Mouse (Mus musculus) cerebellum, adult 2 months (tissue): Measurements from ENCODE around the gene Rarg. TPM values are rescaled to one million over a fixed set of nuclear protein-coding genes. Genes with fewer than 3 reads are reported as not detected.

Source experiments
- DNase-seq, 2 experiments: peaks; one replicate each; pipeline ENCODE4 v3.0.0; 2021
- H3K27ac ChIP-seq: fragments of 200-500 bp; 2 replicates; pipeline ENCODE4 v1.5.1; 2012; ENCODE audit warnings: low read length, control low read depth, inconsistent platforms; ENCODE audit not compliant: insufficient read depth
- H3K27me3 ChIP-seq: fragments of 200-500 bp; 2 replicates; pipeline ENCODE4 v1.6.1; 2012; ENCODE audit warnings: inconsistent platforms, mild to moderate bottlenecking, low read length, moderate library complexity; ENCODE audit not compliant: control insufficient read depth, insufficient read depth
- H3K4me1 ChIP-seq: fragments of 200-500 bp; 2 replicates; pipeline ENCODE4 v1.6.1; 2011; ENCODE audit warnings: low read length; ENCODE audit not compliant: control insufficient read depth, insufficient read depth
- H3K4me3 ChIP-seq: fragments of 200-500 bp; replicated peaks from 2 replicates; pipeline ENCODE3; 2011; ENCODE audit warnings: mild to moderate bottlenecking, low read depth, low read length, control low read depth; ENCODE audit not compliant: insufficient read depth
- CTCF ChIP-seq: fragments of 200-500 bp; IDR thresholded peaks from 2 replicates; pipeline ENCODE4 v1.5.1; 2011; ENCODE audit warnings: low read depth, mild to moderate bottlenecking, control low read depth, low read length, moderate library complexity, borderline replicate concordance; ENCODE audit not compliant: insufficient read depth
- POLR2A ChIP-seq: fragments of 200-500 bp; IDR thresholded peaks from 2 replicates; pipeline ENCODE4 v1.6.1; 2011; ENCODE audit warnings: low read length, control low read depth, borderline replicate concordance; ENCODE audit not compliant: insufficient read depth
- WGBS: fragments of 180-500 bp; shearing (Covaris S2); methylation state at CpG from one replicate; pipeline ENCODE4 v1.1.7; 2018; 5-methylcytosine and 5-hydroxymethylcytosine counted together
- polyA plus RNA-seq: library from polyadenylated mRNA; depleted of rRNA; stranded (reverse); fragments of >200 nt; gene quantifications from 2 replicates; pipeline ENCODE4 v1.2.3, GENCODE M21; 2012

Gene Rarg
- polyA plus RNA-seq, 1 experiment: 12.8 TPM

DNA sequence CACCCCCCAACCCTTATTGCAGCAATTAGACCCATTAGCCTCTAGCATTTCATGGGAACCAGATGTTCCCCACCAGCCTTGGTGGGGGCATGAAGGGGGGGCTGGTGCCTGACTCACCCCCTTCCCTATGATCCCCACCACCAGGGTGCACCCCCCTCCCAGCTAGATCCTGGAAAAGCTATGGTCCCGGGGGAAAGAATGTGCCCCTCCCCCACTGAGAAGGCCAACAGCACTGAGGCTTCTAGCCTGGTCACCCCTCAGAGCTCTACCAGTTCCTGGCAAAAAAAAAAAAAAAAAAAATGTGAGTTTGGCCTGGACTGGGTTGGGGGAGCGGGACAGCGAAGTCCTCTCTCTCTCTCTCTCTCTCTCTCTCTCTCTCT lies 8.5 kb downstream of the Rarg start:
- Histone ChIP-seq H3K4me3 (no peak overlapping the region), H3K4me1 (no peaks in the 10 kb centered on the region; the same call in none of the 2 replicates), H3K27me3 (no peaks in the 10 kb centered on the region), H3K27ac (no peak overlapping the region)
- no peak for TF ChIP-seq CTCF
- TF ChIP-seq POLR2A: no peak
- 65% methylated on average over 3 of the region's 3 CpGs for WGBS
- no peak for DNase-seq

DNA sequence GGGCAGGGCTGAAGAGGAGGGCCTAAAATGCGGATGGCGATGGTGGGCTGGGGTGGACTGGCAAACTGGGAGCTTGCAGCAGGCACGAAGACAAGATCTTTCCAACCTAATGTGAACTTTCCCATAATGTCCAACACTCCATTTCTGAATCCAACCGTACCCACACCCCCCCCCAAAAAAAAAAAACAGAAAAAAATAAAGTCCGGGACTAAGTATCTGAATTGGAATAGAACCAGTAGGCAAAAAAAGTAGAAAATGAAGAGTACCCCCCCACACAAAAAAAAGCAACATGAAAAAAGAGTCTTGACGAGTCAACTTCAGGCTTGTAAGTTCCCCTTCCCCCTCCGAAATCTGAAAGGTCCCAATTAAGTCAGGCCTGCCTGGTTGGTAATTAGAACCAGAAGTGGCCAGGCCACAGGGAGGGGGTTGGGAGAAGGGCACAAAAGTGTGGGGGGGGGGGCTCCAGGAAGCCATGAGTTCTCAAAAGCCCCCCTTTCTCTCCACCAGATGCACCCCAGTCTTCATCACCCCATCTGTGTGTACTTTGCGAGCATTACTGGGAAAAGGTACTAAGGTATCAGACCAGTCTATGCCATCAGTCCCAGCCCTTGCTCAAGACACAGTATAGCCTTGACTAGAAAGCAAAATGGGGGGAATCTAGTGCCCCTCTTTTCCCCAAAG lies 9.0 kb downstream of the Rarg start:
- Histone ChIP-seq H3K4me3 (peak overlapping the region; percentile 27), H3K27me3 (no peaks in the 10 kb centered on the region), H3K4me1 (no peaks in the 10 kb centered on the region; the same call in none of the 2 replicates), H3K27ac (no peak overlapping the region)
- no peak for DNase-seq
- 48% methylated on average over 8 of the region's 8 CpGs for WGBS
- no peak for TF ChIP-seq POLR2A
- TF ChIP-seq CTCF: no peak

DNA sequence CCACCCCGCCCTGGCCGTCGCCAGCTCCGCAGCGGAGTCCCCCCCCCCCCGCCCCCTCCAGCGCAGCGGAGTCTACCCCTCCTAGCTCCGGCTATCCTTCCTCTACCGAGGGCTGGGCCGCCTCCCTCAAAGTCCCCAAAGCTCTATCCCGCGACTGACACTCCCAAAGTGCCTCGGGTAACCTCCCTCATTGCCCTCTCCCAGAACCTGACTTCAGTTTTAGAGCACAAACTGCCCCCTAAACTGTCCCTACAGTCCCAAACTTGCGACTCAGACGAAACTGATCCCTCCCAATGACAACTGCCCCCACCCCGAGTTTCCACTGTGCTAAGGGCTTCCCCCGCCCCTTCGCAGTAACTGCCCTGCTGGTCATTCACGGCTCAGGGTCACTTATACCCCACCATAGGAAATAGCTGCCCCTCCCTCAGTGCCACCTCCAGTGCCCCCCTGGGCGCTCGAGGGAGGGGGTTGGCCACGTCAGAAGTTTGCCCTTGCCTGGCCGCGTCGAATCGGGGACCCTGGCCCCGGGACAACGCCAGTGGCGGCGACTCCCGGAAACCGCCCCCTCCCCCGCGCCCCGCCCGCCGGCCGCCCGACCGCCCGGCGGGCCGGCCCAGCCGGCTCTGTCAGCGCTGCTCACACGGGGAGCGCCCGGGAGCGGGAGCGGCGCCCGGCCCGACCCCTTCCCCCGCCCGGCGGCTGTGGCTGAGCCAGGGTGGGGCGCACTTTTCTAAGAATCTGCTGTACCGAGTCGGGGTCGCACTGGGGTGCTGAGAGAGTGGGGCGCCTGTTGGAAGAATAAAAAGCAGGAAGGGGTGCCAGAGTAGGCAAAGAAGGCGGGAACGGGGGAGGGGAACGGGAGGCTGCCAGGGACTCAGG lies 9.8 kb downstream of the Rarg start:
- TF ChIP-seq POLR2A (no peak), CTCF (no peak)
- H3K4me3 ChIP-seq: peak overlapping the region; percentile 89
- no peak overlapping the region for H3K27ac ChIP-seq
- H3K27me3 ChIP-seq: no peaks in the 10 kb centered on the region
- WGBS: 2% methylated on average over 60 of the region's 65 CpGs
- peak; percentile 47 to 56 for DNase-seq
- no peaks in the 10 kb centered on the region; the same call in none of the 2 replicates for H3K4me1 ChIP-seq

DNA sequence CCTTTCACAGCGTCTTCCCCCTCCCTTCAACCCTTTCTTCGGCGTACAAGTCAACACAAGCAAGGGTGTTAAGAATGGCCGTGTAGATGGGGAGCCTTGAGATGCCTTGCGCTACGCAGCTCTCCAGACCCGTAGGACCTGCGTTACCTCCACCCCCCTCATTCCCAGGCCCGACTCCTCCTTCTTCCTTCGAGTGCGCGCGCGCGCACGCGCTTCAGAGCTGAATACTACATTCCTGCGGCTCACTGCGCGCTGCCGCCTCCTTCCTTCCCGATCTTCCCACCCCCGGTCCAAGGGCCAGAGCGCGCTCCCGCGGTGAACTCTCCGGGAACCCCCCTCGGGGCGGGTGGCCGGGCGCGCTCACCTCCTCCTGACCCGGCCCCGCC lies 10.5 kb downstream of the Rarg start:
- Histone ChIP-seq H3K4me3 (peak overlapping the region; percentile 89), H3K27me3 (no peaks in the 10 kb centered on the region), H3K27ac (peak overlapping the region; percentile 67), H3K4me1 (no peaks in the 10 kb centered on the region; the same call in none of the 2 replicates)
- peak; percentile 78 for TF ChIP-seq POLR2A
- no peak for TF ChIP-seq CTCF
- DNase-seq: peak; percentile 91 to 92
- WGBS: under 1% methylated on average over 35 of the region's 35 CpGs

DNA sequence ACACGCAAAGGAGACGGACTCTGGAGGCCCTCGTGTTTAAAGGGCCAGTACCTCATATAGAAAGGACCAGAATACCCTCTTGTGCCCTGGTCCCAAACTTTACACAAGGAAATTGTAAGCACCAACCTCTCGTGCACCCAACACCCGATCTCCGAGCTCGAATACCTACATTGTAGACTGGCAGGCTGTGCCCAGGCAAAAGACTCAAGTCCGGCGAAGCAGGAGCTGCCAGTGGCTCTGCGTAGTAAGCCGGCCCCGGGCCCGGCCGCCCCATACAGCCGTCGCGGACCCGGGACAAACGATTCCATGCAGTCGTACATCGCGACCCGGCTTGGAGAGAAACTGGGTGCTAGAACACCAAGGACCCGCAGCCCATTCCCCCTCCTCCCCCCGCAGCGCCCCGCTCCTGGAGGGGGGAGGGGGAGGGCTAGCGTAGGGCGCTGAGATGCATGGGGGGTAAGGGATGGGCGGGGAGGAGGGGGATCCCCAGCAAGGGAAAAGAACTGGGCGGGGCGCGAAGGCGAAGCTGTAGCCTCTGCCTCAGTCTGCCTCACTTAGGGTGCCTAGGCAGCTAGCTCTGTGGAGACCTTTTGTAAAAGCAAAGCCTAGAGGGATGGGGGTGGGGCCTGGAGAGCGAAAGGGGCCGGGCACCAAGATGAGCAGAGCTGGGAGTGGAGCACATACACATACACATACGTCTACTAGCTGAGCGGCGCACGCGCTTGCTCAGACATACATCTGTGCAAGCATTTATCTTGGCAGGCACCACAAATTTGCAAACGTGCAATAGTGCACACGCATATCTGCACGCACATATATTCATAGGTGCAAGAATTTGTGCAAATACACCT lies 11.2 kb downstream of the Rarg start:
- Histone ChIP-seq H3K4me3 (peak overlapping the region; percentile 89), H3K27ac (peak overlapping the region; percentile 67), H3K4me1 (no peaks in the 10 kb centered on the region; the same call in none of the 2 replicates), H3K27me3 (no peaks in the 10 kb centered on the region)
- under 1% methylated on average over 41 of the region's 44 CpGs for WGBS
- TF ChIP-seq CTCF (no peak), POLR2A (0 out of 2 replicates have a peak, but pooled peaks have one; percentile 18)
- peak; percentile 74 to 77 for DNase-seq

DNA sequence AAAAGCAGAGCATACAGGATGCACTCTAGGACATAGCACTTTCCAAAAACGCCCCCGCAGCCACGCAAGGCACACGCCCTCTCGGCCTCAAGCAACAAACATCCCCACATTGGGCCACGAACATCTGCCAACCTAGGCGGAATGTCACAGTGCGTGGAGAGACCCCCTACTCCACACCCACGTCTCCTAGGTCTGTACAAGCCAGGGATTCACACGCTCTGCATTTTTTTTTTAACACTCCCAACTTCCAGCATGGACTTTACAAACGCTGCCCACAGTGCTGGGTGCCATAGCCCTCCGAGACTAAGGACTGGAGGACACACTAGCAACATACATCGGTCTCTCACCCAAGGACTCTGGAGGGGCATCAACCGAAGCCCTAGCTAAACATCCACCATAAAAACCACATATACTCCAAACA lies 11.8 kb downstream of the Rarg start:
- no peaks in the 10 kb centered on the region for H3K27me3 ChIP-seq
- no peaks in the 10 kb centered on the region; the same call in none of the 2 replicates for H3K4me1 ChIP-seq
- DNase-seq: no peak
- 11% methylated on average over 14 of the region's 14 CpGs for WGBS
- TF ChIP-seq CTCF (no peak), POLR2A (no peak)
- peak overlapping the region; percentile 14; the same call in 1 of the 2 replicates for H3K27ac ChIP-seq
- peak overlapping the region; percentile 89 for H3K4me3 ChIP-seq

DNA sequence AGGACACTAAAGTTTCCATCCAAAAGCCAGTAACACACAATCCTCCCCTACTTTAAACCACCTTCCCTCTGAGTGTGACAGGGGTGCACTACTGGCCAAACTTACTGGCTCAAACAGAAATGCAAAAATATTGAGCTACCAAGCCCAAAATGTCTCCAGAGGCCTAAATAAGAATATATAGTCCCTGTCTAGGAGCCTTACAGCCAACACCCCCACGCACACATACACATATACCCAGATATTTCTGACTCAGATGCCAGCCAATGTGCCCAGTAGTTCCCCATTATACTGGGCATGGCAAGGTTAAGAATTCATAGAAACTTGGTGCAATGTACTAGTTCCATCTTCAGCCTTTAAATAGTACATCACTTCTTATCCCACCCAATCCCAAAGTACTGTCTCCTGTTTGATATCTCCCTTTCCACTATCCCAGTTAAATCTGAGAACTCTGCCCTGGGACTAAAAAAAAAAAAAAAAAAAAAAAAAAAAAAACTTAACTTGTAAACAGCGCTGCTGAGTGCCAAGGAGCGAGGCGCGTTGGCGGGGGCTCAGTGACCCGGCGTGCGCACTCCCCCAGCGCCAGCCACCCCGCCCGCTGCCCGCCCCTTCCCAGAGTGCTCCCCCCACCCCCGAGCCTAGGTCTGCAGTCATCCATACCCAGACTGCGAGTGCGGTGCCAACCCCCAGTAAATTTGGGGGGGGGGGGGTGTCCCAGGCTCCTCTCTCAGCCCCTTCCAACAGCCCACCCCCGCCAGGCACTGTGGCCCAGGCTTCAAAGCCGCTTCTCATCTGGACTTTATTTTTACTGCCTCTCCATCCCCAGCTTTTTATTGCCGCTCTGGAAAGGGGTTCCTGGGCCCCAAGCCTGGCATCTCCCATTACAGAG lies 12.8 kb downstream of the Rarg start:
- no peak for DNase-seq
- TF ChIP-seq POLR2A: no peak
- no peak for TF ChIP-seq CTCF
- WGBS: 34% methylated on average over 19 of the region's 19 CpGs
- Histone ChIP-seq H3K27ac (no peak overlapping the region), H3K4me1 (no peaks in the 10 kb centered on the region; the same call in none of the 2 replicates), H3K4me3 (no peak overlapping the region), H3K27me3 (no peaks in the 10 kb centered on the region)
